Mouse (Mus musculus): Measurements from ENCODE around the gene Oxtr. TPM values are rescaled to one million over a fixed set of nuclear protein-coding genes. Genes with fewer than 3 reads are reported as not detected.

The Oxtr gene
- polyA plus RNA-seq, 1 experiment from 2014 or later, result 0.10 TPM

DNA sequence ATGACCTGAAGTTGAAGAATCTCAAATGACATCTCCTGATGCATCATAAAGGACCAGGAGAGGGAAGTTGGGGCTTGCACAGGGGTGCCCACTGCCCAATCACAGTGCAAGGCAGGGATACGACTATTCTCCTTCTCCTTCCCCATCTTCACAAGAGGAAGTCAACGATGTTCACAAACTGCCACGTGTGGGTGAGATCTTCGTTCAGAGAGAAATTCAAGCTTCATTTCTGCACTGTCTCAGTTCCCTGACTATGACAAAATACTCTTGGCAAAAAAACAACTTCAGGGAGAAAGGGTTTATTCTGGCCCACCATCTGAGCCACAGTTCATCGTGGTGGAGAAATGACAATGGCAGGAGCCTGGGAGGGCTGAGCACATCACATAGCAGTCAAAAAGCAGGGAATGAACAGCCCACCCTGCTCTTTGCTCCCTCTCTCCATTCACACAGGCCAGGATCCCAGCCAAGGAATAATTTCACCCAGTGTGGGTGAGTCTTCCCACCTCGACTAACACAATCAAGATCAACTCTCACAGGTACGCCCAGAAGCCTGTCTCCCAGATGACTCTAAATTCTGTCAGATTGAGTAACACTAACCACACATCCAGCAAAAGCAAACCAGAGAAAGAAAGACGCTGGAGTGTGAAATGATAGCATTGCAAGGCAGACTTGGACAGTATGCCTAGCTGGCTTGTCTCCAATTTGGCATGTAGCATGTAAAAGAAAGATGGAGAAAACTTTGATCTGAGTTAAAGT lies 65.8 kb downstream of the Oxtr start:
- H3K4me2 ChIP-seq, result no peak overlapping the region
- 72% methylated on average over 8 of the region's 8 CpGs for whole genome bisulfite sequencing
- H3K27me3 ChIP-seq (replicated peaks), result no peaks in the 10 kb centered on the region
- ATAC-seq (ENCODE audit: insufficient number of reproducible peaks, low FRiP score), result no peak
- no peaks in the 10 kb centered on the region for H3K36me3 ChIP-seq
- peaks cover 15% of the 10 kb centered on the region for H3K9me3 ChIP-seq (replicated peaks)
- no peak overlapping the region for H3K9ac ChIP-seq
- H3K27ac ChIP-seq (ENCODE audit: poor library complexity, severe bottlenecking), result no peak overlapping the region
- no peaks in the 10 kb centered on the region for H3K4me1 ChIP-seq (replicated peaks)
- no peak overlapping the region for H3K4me3 ChIP-seq

Other genes with a start within 250 kb of the Oxtr start
- gene Lmcd1, start 216.2 kb downstream of the Oxtr start, polyA plus RNA-seq (2016; fragmentation: Nextera tagmentation; extraction: Ambion mirVana), result 48.7 and 49.3 TPM in 2 replicates
- gene Ssu2, start 101.9 kb downstream of the Oxtr start, polyA plus RNA-seq (2016; fragmentation: Nextera tagmentation; extraction: Ambion mirVana), result 0.12 and 0.17 TPM in 2 replicates
- 61.3 and 63.8 TPM in 2 replicates for gene Cav3, start 30.4 kb downstream of the Oxtr start, polyA plus RNA-seq (2016; fragmentation: Nextera tagmentation; extraction: Ambion mirVana)
- gene Rad18, start 206.7 kb upstream of the Oxtr start, polyA plus RNA-seq (2016; fragmentation: Nextera tagmentation; extraction: Ambion mirVana), result 28.8 and 30.7 TPM in 2 replicates